Mouse (Mus musculus): Measurements from ENCODE around the gene Lcn5.
"Not testable (repeated sequence)": the region's sequence is repeated elsewhere in the genome, so short reads cannot be mapped to it uniquely, and the experiment has no call there.

Gene Lcn5

GRCm38 (mm10) chr2:25679559-25679958 is 21.8 kb downstream of the Lcn5 start:
- DNase-seq (ENCODE audit: low spot score): no peak

GRCm38 (mm10) chr2:25682426-25682825 is 24.7 kb downstream of the Lcn5 start, which contains the start of gene Lcn10:
Gene Lcn10 (plus strand): TSS chr2:25682726.
- DNase-seq (ENCODE audit: low spot score): no peak

- DNase-seq (ENCODE audit: low spot score): no peak
These were observed 29.2 kb downstream of the Lcn5 start for GRCm38 (mm10) chr2:25686941-25687340.

- DNase-seq (ENCODE audit: low spot score): peak; percentile 14
These were observed 36.9 kb downstream of the Lcn5 start for GRCm38 (mm10) chr2:25694605-25695004.

- no peak for DNase-seq (ENCODE audit: low spot score)
These were observed 39.2 kb downstream of the Lcn5 start for GRCm38 (mm10) chr2:25696951-25697350.

GRCm38 (mm10) chr2:25698696-25699095 is 40.9 kb downstream of the Lcn5 start:
- no peak for DNase-seq (ENCODE audit: low spot score)

- not testable (repeated sequence) for DNase-seq (ENCODE audit: low spot score)
These were observed 42.0 kb downstream of the Lcn5 start, which contains the start of gene Obp2a for GRCm38 (mm10) chr2:25699743-25700142. Gene Obp2a (plus strand): TSS chr2:25700043.

GRCm38 (mm10) chr2:25701001-25701400 is 43.2 kb downstream of the Lcn5 start:
- DNase-seq (ENCODE audit: low spot score): no peak

GRCm38 (mm10) chr2:25703706-25704105 is 46.0 kb downstream of the Lcn5 start:
- DNase-seq (ENCODE audit: low spot score): no peak

- peak; percentile 80 for DNase-seq (ENCODE audit: low spot score)
These were observed 49.1 kb downstream of the Lcn5 start, which contains the start of gene Bmyc for GRCm38 (mm10) chr2:25706643-25707481. Gene Bmyc (plus strand): TSS chr2:25706739.

- DNase-seq (ENCODE audit: low spot score): peak; percentile 26
These were observed 50.4 kb downstream of the Lcn5 start for GRCm38 (mm10) chr2:25708121-25708520.

- DNase-seq (ENCODE audit: low spot score): not testable (repeated sequence)
These were observed 51.3 kb downstream of the Lcn5 start for GRCm38 (mm10) chr2:25709056-25709455.

GRCm38 (mm10) chr2:25709791-25710190 is 52.0 kb downstream of the Lcn5 start:
- DNase-seq (ENCODE audit: low spot score): not testable (repeated sequence)

Data from left cerebral cortex, adult 11 months (tissue).